Mouse (Mus musculus) retina, postnatal 1 day (tissue): ENCODE results near the gene Pea15a.

Source experiments
- DNase-seq: peaks from one replicate; pipeline ENCODE4 v3.0.0-alpha.2; 2012

Pea15a gene

GRCm38 (mm10) chr1:172204814-172205740, 1.5 kb downstream of the Pea15a start:
- peak; percentile 54 for DNase-seq

- peak; percentile 44 for DNase-seq
Measured at GRCm38 (mm10) chr1:172204033-172204813, 2.4 kb downstream of the Pea15a start.

- DNase-seq = peak; percentile 41
Measured at GRCm38 (mm10) chr1:172203566-172203965, 3.0 kb downstream of the Pea15a start.

GRCm38 (mm10) chr1:172202894-172203522, 3.6 kb downstream of the Pea15a start:
- DNase-seq = peak; percentile 95

GRCm38 (mm10) chr1:172201967-172202880, 4.4 kb downstream of the Pea15a start:
- peak; percentile 96 for DNase-seq

GRCm38 (mm10) chr1:172200871-172201447, 5.6 kb downstream of the Pea15a start:
- peak; percentile 82 for DNase-seq

GRCm38 (mm10) chr1:172200161-172200560, 6.4 kb downstream of the Pea15a start:
- peak; percentile 4 for DNase-seq

GRCm38 (mm10) chr1:172198996-172199395, 7.6 kb downstream of the Pea15a start:
- peak; percentile 0 for DNase-seq

- no peak for DNase-seq
Measured at GRCm38 (mm10) chr1:172198316-172198715, 8.3 kb downstream of the Pea15a start.

GRCm38 (mm10) chr1:172197851-172198250, 8.8 kb downstream of the Pea15a start:
- peak; percentile 0 for DNase-seq

- no peak for DNase-seq
Measured at GRCm38 (mm10) chr1:172197146-172197545, 9.5 kb downstream of the Pea15a start.

- DNase-seq = no peak
Measured at GRCm38 (mm10) chr1:172194435-172194834, 12.2 kb downstream of the Pea15a start.

- no peak for DNase-seq
Measured at GRCm38 (mm10) chr1:172192217-172192616, 14.4 kb downstream of the Pea15a start.

- no peak for DNase-seq
Measured at GRCm38 (mm10) chr1:172191578-172191977, 15.0 kb downstream of the Pea15a start.

- DNase-seq = peak; percentile 68
Measured at GRCm38 (mm10) chr1:172188891-172189290, 17.7 kb downstream of the Pea15a start.

- peak; percentile 47 for DNase-seq
Measured at GRCm38 (mm10) chr1:172186401-172187289, 20.0 kb downstream of the Pea15a start.

- no peak for DNase-seq
Measured at GRCm38 (mm10) chr1:172183915-172184314, 22.7 kb downstream of the Pea15a start.

GRCm38 (mm10) chr1:172183056-172183455, 23.5 kb downstream of the Pea15a start:
- no peak for DNase-seq

GRCm38 (mm10) chr1:172181777-172182176, 24.8 kb downstream of the Pea15a start:
- DNase-seq = no peak

GRCm38 (mm10) chr1:172180881-172181280, 25.7 kb downstream of the Pea15a start:
- no peak for DNase-seq

GRCm38 (mm10) chr1:172179102-172179501, 27.5 kb downstream of the Pea15a start:
- DNase-seq = no peak
